Mouse (Mus musculus) neural tube, embryonic 11.5 days (tissue): ENCODE measurements at regions not wholly inside any gene's neighbourhood (a gene's known extent, or its start where the extent isn't known, plus 50 kb on each side); places are given as distances from the start of the nearest gene placed in this dataset.

Source experiments
- ATAC-seq: fragments of 200-750 bp; cut with Nextera tagmentation; 2 replicates; pipeline ENCODE4 v1.8.0; 2017; ENCODE audit warnings: moderate number of reproducible peaks, mild to moderate bottlenecking, moderate TSS enrichment, moderate library complexity; ENCODE audit not compliant: insufficient read depth, low FRiP score, low TSS enrichment
- DNase-seq: peaks from one replicate; pipeline ENCODE4 v3.0.0-alpha.2; 2015; ENCODE audit warnings: low spot score
- H3K27ac ChIP-seq: fragments of 300-500 bp; sonication (generic); 2 replicates; pipeline ENCODE4 v1.5.1; 2014; ENCODE audit warnings: low read depth, mild to moderate bottlenecking, low read length
- H3K27me3 ChIP-seq: fragments of 300-500 bp; sonication (generic); 2 replicates; pipeline ENCODE4 v1.6.1; 2014; ENCODE audit warnings: mild to moderate bottlenecking, low read length, mixed read lengths; ENCODE audit not compliant: control insufficient read depth, insufficient read depth
- H3K36me3 ChIP-seq: fragments of 300-500 bp; sonication (generic); 2 replicates; pipeline ENCODE4 v1.6.1; 2014; ENCODE audit warnings: mild to moderate bottlenecking, low read length, moderate library complexity, mixed read lengths; ENCODE audit not compliant: control insufficient read depth, insufficient read depth
- H3K4me1 ChIP-seq: fragments of 300-500 bp; sonication (generic); 2 replicates; pipeline ENCODE4 v1.6.1; 2014; ENCODE audit warnings: low read length, mixed read lengths; ENCODE audit not compliant: control insufficient read depth, insufficient read depth
- H3K4me2 ChIP-seq: fragments of 300-500 bp; sonication (generic); 2 replicates; pipeline ENCODE4 v1.6.1; 2014; ENCODE audit warnings: low read depth, mild to moderate bottlenecking, moderate library complexity
- H3K4me3 ChIP-seq: fragments of 300-500 bp; sonication (generic); 2 replicates; pipeline ENCODE4 v1.5.1; 2014; ENCODE audit warnings: low read depth, low read length
- H3K9ac ChIP-seq: fragments of 300-500 bp; sonication (generic); 2 replicates; pipeline ENCODE4 v1.6.1; 2014; ENCODE audit warnings: mild to moderate bottlenecking, low read length
- H3K9me3 ChIP-seq: fragments of 300-500 bp; sonication (generic); 2 replicates; pipeline ENCODE4 v1.6.1; 2016; ENCODE audit warnings: low read length; ENCODE audit not compliant: control insufficient read depth
- WGBS: fragments of 180-500 bp; shearing (Covaris S2); extraction: QIAGEN DNeasy Blood & Tissue Kit; methylation state at CpG from one replicate; pipeline ENCODE4 v1.1.7; 2014; 5-methylcytosine and 5-hydroxymethylcytosine counted together

- 89% methylated on average over 4 of the region's 4 CpGs for WGBS
- no peak overlapping the region for H3K27ac ChIP-seq
- no peak for DNase-seq
- no peaks in the 10 kb centered on the region for H3K4me1 ChIP-seq
- H3K9ac ChIP-seq = no peak overlapping the region
- H3K9me3 ChIP-seq = no peaks in the 10 kb centered on the region
- H3K36me3 ChIP-seq = no peaks in the 10 kb centered on the region
- H3K4me2 ChIP-seq = no peak overlapping the region
- no peak overlapping the region for H3K4me3 ChIP-seq
- no peak for ATAC-seq
- no peaks in the 10 kb centered on the region for H3K27me3 ChIP-seq
Observed at GRCm38 (mm10) chr16:54770871-54771270, 526.9 kb downstream of the Zpld1 start.

GRCm38 (mm10) chr16:54744188-54744587 lies 553.6 kb downstream of the Zpld1 start:
- no peak overlapping the region for H3K4me2 ChIP-seq
- H3K9ac ChIP-seq = no peak overlapping the region
- DNase-seq (no peak), ATAC-seq (no peak)
- WGBS = 95% methylated on average over 1 of the region's 1 CpGs
- H3K4me1 ChIP-seq = no peaks in the 10 kb centered on the region
- H3K27ac ChIP-seq = no peak overlapping the region
- no peaks in the 10 kb centered on the region for H3K9me3 ChIP-seq
- no peaks in the 10 kb centered on the region for H3K36me3 ChIP-seq
- H3K27me3 ChIP-seq = no peaks in the 10 kb centered on the region
- H3K4me3 ChIP-seq = no peak overlapping the region

- H3K4me2 ChIP-seq = no peak overlapping the region
- no peaks in the 10 kb centered on the region for H3K36me3 ChIP-seq
- H3K4me1 ChIP-seq = no peaks in the 10 kb centered on the region
- ATAC-seq = no peak
- 91% methylated on average over 2 of the region's 2 CpGs for WGBS
- no peaks in the 10 kb centered on the region for H3K9me3 ChIP-seq
- DNase-seq = no peak
- H3K9ac ChIP-seq = no peak overlapping the region
- no peak overlapping the region for H3K4me3 ChIP-seq
- H3K27ac ChIP-seq = no peak overlapping the region
- no peaks in the 10 kb centered on the region for H3K27me3 ChIP-seq
Observed at GRCm38 (mm10) chr16:54733516-54733915, 564.3 kb downstream of the Zpld1 start.

GRCm38 (mm10) chr16:54707880-54708279 lies 589.9 kb downstream of the Zpld1 start:
- WGBS = 85% methylated on average over 3 of the region's 3 CpGs
- no peak for DNase-seq
- Histone ChIP-seq H3K9me3 (no peaks in the 10 kb centered on the region), H3K27me3 (no peaks in the 10 kb centered on the region), H3K4me1 (no peaks in the 10 kb centered on the region), H3K9ac (no peak overlapping the region), H3K4me3 (no peak overlapping the region), H3K36me3 (no peaks in the 10 kb centered on the region), H3K27ac (no peak overlapping the region), H3K4me2 (no peak overlapping the region)
- no peak for ATAC-seq

GRCm38 (mm10) chr16:54682815-54683214 lies 615.0 kb downstream of the Zpld1 start:
- 30% methylated on average over 4 of the region's 4 CpGs for WGBS
- ATAC-seq = no peak
- H3K4me1 ChIP-seq = no peaks in the 10 kb centered on the region

GRCm38 (mm10) chr16:54648728-54649525 lies 648.9 kb downstream of the Zpld1 start:
- 85% methylated on average over 7 of the region's 7 CpGs for WGBS
- no peaks in the 10 kb centered on the region for H3K4me1 ChIP-seq
- no peaks in the 10 kb centered on the region for H3K9me3 ChIP-seq
- H3K4me2 ChIP-seq = no peak overlapping the region
- H3K9ac ChIP-seq = no peak overlapping the region
- H3K27ac ChIP-seq = no peak overlapping the region
- H3K27me3 ChIP-seq = no peaks in the 10 kb centered on the region
- no peak overlapping the region for H3K4me3 ChIP-seq
- DNase-seq (no peak), ATAC-seq (no peak)
- H3K36me3 ChIP-seq = no peaks in the 10 kb centered on the region

More at GRCm38 (mm10) chr16:54682815-54683214, 615.0 kb downstream of the Zpld1 start:
- Histone ChIP-seq H3K36me3 (no peaks in the 10 kb centered on the region), H3K9ac (no peak overlapping the region), H3K27ac (no peak overlapping the region), H3K4me2 (no peak overlapping the region), H3K27me3 (no peaks in the 10 kb centered on the region), H3K9me3 (no peaks in the 10 kb centered on the region), H3K4me3 (no peak overlapping the region)
- DNase-seq = peak; percentile 10

GRCm38 (mm10) chr16:54647821-54648220 lies 650.0 kb downstream of the Zpld1 start:
- Histone ChIP-seq H3K4me3 (no peak overlapping the region), H3K36me3 (no peaks in the 10 kb centered on the region), H3K27ac (no peak overlapping the region), H3K27me3 (no peaks in the 10 kb centered on the region), H3K4me1 (no peaks in the 10 kb centered on the region), H3K9ac (no peak overlapping the region), H3K9me3 (no peaks in the 10 kb centered on the region), H3K4me2 (no peak overlapping the region)
- 85% methylated on average over 2 of the region's 2 CpGs for WGBS
- ATAC-seq (no peak), DNase-seq (no peak)

- Histone ChIP-seq H3K4me3 (no peak overlapping the region), H3K36me3 (no peaks in the 10 kb centered on the region), H3K9ac (no peak overlapping the region), H3K4me2 (no peak overlapping the region), H3K9me3 (no peaks in the 10 kb centered on the region), H3K27me3 (no peaks in the 10 kb centered on the region), H3K27ac (no peak overlapping the region), H3K4me1 (no peaks in the 10 kb centered on the region)
- ATAC-seq (no peak), DNase-seq (no peak)
- 90% methylated on average over 6 of the region's 6 CpGs for WGBS
Observed at GRCm38 (mm10) chr16:54646252-54646651, 651.5 kb downstream of the Zpld1 start.

GRCm38 (mm10) chr16:54629183-54629582 lies 668.6 kb downstream of the Zpld1 start:
- WGBS = 95% methylated on average over 1 of the region's 1 CpGs
- DNase-seq (no peak), ATAC-seq (peak; percentile 38; the same call in 1 of the 2 replicates)
- Histone ChIP-seq H3K9me3 (no peaks in the 10 kb centered on the region), H3K9ac (no peak overlapping the region), H3K36me3 (no peaks in the 10 kb centered on the region), H3K27me3 (no peaks in the 10 kb centered on the region), H3K4me2 (no peak overlapping the region), H3K4me3 (no peak overlapping the region), H3K4me1 (no peaks in the 10 kb centered on the region), H3K27ac (no peak overlapping the region)
